10 mouse cellular contexts compared by ENCODE assay signal in the genomic region with DNA sequence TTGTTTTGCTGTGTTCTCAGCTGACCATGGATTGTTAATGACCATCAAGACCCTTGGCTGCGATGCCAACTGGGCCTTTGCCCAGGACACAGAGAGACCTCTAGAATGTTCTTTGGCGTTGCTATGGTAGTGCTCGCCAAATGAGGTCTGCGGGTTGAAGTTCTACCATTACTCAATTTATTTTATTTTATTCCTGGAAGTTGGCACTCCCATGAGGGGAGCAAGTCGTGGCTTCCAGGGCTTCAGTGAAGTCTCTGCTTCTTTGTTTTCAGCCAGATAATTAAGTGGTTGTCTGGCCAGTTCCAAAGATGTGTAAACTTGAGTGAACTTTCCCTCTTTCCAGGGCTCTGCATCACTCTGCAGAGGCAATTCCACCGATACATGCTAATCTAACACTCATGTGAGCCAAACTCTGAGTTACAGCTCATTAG. TPM values are rescaled to one million over a fixed set of nuclear protein-coding genes. Genes with fewer than 3 reads are reported as not detected.
DNase-seq lines count a peak whose midpoint lies in the region; ATAC-seq lines count a peak whose summit lies in the region.
"Had no signal": no experiment of that assay in that cellular context is flagged by ENCODE, and none has a peak within 500 bp of the region (broad histone marks: within the 10 kb centered on the region; RNA-seq: fewer than 3 reads in every experiment).

No protein-coding gene starts in this region.

- peaks cover 2% of the 10 kb centered on the region; the same call in 1 of the 2 replicates for H3K4me1 ChIP-seq in hindbrain, embryonic 16.5 days (ENCODE audit: control insufficient read depth, insufficient read depth, low read depth, low read length)
- H3K4me1 ChIP-seq in stomach, embryonic 16.5 days (ENCODE audit: control insufficient read depth, insufficient read depth, low read length), result 0 out of 2 replicates have a peak, but pooled peaks cover 5% of the 10 kb centered on the region
- H3K4me1 ChIP-seq in forebrain, embryonic 13.5 days, result no peaks in the 10 kb centered on the region

- peak; percentile 90 for ATAC-seq in hindbrain, embryonic 16.5 days
- ATAC-seq in stomach, embryonic 16.5 days (ENCODE audit: insufficient read depth, low FRiP score), result peak; percentile 31; the same call in 1 of the 2 replicates
- ATAC-seq in forebrain, embryonic 13.5 days, result no peak
- no peak for ATAC-seq in megakaryocyte, adult 5-6 weeks (ENCODE audit: poor library complexity, severe bottlenecking)

- no peaks in the 10 kb centered on the region for H3K9me3 ChIP-seq in hindbrain, embryonic 16.5 days (ENCODE audit: control insufficient read depth, low read length)
- H3K9me3 ChIP-seq in stomach, embryonic 16.5 days (replicated peaks; ENCODE audit: control insufficient read depth, low read length), result no peaks in the 10 kb centered on the region
- H3K9me3 ChIP-seq in forebrain, embryonic 13.5 days (replicated peaks), result no peaks in the 10 kb centered on the region
- H3K9me3 ChIP-seq: limb, embryonic 12.5 days had no signal

- 66% methylated on average over 6 of the region's 6 CpGs for WGBS in hindbrain, embryonic 16.5 days
- WGBS in stomach, embryonic 16.5 days, result 67% methylated on average over 6 of the region's 6 CpGs
- WGBS in forebrain, embryonic 13.5 days, result 90% methylated on average over 6 of the region's 6 CpGs

- peak; percentile 13 for DNase-seq in adrenal gland, postnatal 25 days
- DNase-seq in adrenal gland, adult 8-10 months, result no peak
- peak; percentile 90 for DNase-seq in Muller cell, postnatal 12 days (ENCODE audit: inconsistent ontology term)
- DNase-seq in left cerebral cortex, postnatal 4 days, result peak; percentile 75

- H3K4me3 ChIP-seq in hindbrain, embryonic 16.5 days (ENCODE audit: low read length), result no peak overlapping the region
- no peak overlapping the region for H3K4me3 ChIP-seq in stomach, embryonic 16.5 days (replicated peaks; ENCODE audit: low read length)
- H3K4me3 ChIP-seq in forebrain, embryonic 13.5 days, result no peak overlapping the region
- H3K4me3 ChIP-seq: erythroblast, embryonic 14.5 days; limb, embryonic 12.5 days had no signal

- peaks cover 3% of the 10 kb centered on the region; the same call in 1 of the 2 replicates for H3K36me3 ChIP-seq in hindbrain, embryonic 16.5 days (ENCODE audit: control insufficient read depth, insufficient read depth, low read length)
- H3K36me3 ChIP-seq in stomach, embryonic 16.5 days (ENCODE audit: control insufficient read depth, insufficient read depth, low read length), result no peaks in the 10 kb centered on the region
- H3K36me3 ChIP-seq in forebrain, embryonic 13.5 days (ENCODE audit: poor library complexity, severe bottlenecking), result no peaks in the 10 kb centered on the region
- H3K36me3 ChIP-seq: limb, embryonic 12.5 days had no signal

- H3K27ac ChIP-seq in hindbrain, embryonic 16.5 days (ENCODE audit: low read depth, low read length), result no peak overlapping the region
- H3K27ac ChIP-seq in stomach, embryonic 16.5 days (ENCODE audit: low read length), result no peak overlapping the region
- no peak overlapping the region for H3K27ac ChIP-seq in forebrain, embryonic 13.5 days
- H3K27ac ChIP-seq: limb, embryonic 12.5 days had no signal

- H3K4me2 ChIP-seq in hindbrain, embryonic 16.5 days (ENCODE audit: low read length), result no peak overlapping the region
- H3K4me2 ChIP-seq in stomach, embryonic 16.5 days (ENCODE audit: low read depth, low read length), result no peak overlapping the region
- no peak overlapping the region for H3K4me2 ChIP-seq in forebrain, embryonic 13.5 days
- H3K4me2 ChIP-seq: limb, embryonic 12.5 days had no signal

- H3K9ac ChIP-seq in hindbrain, embryonic 16.5 days (ENCODE audit: low read depth, low read length), result no peak overlapping the region
- H3K9ac ChIP-seq in stomach, embryonic 16.5 days (ENCODE audit: low read length), result no peak overlapping the region
- no peak overlapping the region for H3K9ac ChIP-seq in forebrain, embryonic 13.5 days
- H3K9ac ChIP-seq: limb, embryonic 12.5 days had no signal

- intact Hi-C loops in left cerebral cortex, postnatal 4 days (cut with DNase I), result no loop called here

- no peaks in the 10 kb centered on the region for H3K27me3 ChIP-seq in hindbrain, embryonic 16.5 days (replicated peaks; ENCODE audit: control insufficient read depth, insufficient read depth, low read length)
- no peaks in the 10 kb centered on the region for H3K27me3 ChIP-seq in stomach, embryonic 16.5 days (ENCODE audit: control insufficient read depth, insufficient read depth, low read length)
- H3K27me3 ChIP-seq in forebrain, embryonic 13.5 days, result no peaks in the 10 kb centered on the region
- H3K27me3 ChIP-seq: limb, embryonic 12.5 days had no signal

RNA-seq across cellular contexts. Expression of a gene that starts 43.6 kb away (rescaled TPM):
- 30.1 and 40.7 TPM in 2 replicates for total RNA-seq in adrenal gland, postnatal 25 days (2021)
- total RNA-seq in adrenal gland, adult 8-10 months (2022), result 10 to 100 TPM; 39.4 to 99.3 (median 45.7) TPM
- polyA plus RNA-seq in hindbrain, embryonic 16.5 days (2015; fragmentation: Nextera tagmentation; extraction: Ambion mirVana), result 16.5 and 19.0 TPM in 2 replicates
- total RNA-seq in left cerebral cortex, postnatal 4 days (2021), result 10 to 100 TPM; 28.7 to 30.2 TPM
- polyA plus RNA-seq in stomach, embryonic 16.5 days (2015; fragmentation: Nextera tagmentation; extraction: Ambion mirVana), result 19.5 and 19.7 TPM in 2 replicates
- 3.5 and 3.8 TPM in 2 replicates for polyA plus RNA-seq in forebrain, embryonic 13.5 days (2015; fragmentation: Nextera tagmentation; extraction: Ambion mirVana)
- 26.1 and 26.7 TPM in 2 replicates for total RNA-seq in megakaryocyte, adult 5-6 weeks (2015)
- total RNA-seq in megakaryocyte, adult 5-6 weeks (2017), result 22.3 and 23.1 TPM in 2 replicates
- polyA plus RNA-seq: erythroblast, embryonic 14.5 days had no signal

Comparison
In these comparisons a context has a peak if more than half of its experiments do, and no peak if none do; other contexts are left out.
1. ATAC-seq: peak in hindbrain, embryonic 16.5 days (single experiment) and stomach, embryonic 16.5 days (single experiment); none in forebrain, embryonic 13.5 days (single experiment) and megakaryocyte, adult 5-6 weeks (single experiment).